Mouse (Mus musculus): Measurements from ENCODE around the gene Kpna2.

Kpna2 gene

DNA sequence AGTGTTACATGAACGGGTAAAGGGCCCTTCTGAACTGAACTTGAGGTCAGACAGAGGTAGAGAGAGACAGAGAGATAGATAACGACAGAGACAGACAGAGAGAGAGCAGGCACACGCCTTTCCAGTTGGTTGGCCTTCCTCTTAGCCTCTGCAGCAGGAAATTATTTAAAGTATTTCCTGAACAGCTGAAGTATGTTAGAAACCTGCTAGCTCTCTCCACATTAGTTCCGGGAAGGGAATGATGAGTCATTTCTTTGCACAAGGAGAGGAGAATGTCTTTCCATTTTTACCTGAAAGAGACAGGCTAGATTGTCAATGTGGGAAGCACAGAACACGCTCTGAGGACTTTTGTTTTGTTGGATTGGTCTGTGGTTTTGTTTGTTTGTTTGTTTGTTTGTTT lies 17.0 kb downstream of the Kpna2 start:
- DNase-seq (ENCODE audit: low read depth), result no peak

DNA sequence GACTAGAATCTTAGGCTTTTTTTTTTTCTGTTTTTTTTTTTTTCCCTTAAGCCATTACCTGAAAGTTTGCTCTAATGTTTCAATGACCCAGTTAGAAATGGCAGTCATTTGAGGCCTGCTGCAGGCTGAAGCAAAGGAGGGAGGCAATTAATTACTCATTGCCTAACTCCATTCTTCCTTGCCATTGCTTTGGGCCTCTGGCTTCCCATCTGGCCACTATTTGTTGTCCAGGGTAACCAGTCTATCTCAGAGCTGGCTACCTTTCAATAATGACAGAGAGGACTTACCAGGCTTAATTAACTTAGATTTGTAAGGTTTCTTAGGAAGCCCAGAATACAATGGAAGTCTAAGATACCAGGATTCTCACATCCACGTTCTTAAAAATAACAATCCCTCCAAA lies 17.6 kb downstream of the Kpna2 start:
- no peak for DNase-seq (ENCODE audit: low read depth)

DNA sequence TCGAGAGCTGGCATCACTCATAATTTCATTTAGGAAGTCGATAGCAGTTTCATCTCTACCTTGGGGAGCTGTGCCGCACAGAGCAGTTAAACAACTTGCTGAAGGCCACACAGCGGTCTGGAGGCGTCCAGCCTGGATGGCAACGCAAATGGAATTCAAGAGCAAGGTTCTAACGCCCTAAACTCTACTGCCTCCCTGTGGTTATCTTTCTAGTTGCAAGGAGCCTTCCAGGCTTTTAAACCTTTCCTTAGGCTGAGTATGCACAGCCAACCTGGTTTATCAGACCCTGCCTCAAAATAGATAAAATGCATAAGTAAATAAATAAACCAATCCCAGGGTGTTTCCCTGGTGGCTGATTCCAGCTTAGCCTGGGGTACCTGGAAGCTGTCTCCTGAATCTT lies 18.9 kb downstream of the Kpna2 start:
- DNase-seq (ENCODE audit: low read depth), result peak; percentile 62

DNA sequence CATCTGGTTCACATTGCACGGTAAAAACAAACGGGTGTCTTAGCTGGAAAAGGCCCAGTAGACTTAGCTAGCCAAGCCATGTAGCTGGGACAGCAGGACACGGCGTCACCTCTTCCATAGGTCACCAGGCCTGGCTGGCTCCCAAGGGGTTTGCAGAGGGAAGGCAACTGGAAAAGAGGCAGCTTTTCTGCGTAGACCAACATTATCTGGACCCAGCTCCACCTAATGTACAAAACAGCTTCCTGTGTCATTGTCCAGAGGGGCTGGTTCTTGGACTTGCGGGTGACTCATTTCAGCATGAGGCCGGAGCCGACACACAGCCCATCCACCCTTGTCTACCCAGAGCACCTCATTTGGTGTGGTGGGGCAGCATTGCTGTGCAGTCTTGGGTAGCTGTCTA lies 23.1 kb downstream of the Kpna2 start:
- no peak for DNase-seq (ENCODE audit: low read depth)

DNA sequence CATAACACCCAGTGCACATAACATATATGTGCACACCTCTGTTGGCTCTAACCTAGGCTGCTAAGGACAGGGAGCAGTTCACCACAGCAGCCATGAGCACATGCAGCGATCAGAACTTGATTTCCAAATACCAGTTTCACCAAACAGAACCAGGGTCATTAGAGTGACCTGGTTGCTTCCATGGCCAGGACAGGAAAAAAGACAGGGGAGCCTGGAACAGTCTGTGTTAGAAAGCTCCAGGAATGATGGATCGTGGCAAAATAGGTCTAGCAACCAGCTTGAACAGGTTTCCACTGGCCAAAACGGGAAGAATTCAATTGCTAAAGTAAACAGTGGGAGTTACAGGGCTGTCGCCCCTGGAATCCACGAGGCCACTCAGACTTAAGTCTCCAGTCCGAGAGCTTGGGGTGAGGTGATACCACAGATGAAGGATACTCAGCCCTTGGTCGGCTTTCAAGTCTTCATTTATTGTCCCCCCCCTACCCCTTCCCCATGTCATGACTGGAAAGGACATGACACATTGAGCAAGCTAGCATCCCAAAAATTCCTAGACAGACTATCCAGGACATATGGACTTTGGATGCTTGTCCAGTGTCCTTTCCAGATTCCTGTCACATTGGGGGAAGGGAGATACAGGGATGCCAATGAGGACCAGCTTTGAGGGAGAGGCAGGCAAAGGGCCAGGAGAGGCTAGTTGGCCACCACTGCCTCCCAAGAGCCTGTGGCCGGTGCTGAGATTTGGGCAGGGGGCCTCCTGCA lies 23.7 kb downstream of the Kpna2 start:
- no peak for DNase-seq (ENCODE audit: low read depth)

DNA sequence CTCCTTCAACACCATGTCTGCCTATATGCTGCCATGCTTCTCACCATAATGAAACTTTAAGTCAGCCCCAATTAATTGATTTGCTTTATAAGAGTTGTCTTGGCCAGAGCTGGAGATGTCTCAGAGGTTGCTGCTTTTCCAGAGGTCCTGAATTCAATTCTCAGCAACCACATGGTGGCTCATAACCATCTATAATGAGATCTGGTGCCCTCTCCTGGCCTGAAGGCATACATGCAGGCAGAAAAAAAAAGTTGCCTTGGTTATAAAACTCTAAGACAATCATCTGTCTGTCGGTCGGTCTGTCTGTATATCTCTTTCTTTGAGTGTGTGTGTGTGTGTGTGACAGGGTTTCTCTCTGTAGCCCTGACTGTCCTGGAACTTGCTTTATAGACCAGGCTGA lies 24.9 kb downstream of the Kpna2 start:
- DNase-seq (ENCODE audit: low read depth), result no peak

DNA sequence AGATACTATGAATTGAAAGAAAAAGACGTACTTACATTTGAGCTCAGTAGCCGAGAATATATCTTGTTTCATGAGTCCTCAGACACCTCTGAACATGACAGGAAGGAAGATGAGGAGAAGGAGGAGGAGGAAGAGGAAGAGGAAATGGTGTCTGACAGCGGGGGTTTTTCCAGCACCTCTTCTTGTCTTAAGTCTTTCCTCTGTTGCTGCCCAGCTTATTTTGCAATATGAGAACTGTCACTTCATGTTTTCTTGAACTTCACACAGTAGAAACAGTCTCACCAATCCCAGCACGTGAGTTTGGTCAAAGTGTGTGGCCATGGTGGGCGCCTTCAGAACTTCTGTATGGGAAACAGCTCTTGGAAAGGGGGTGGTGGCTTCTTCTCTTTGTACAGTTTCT lies 26.3 kb downstream of the Kpna2 start:
- DNase-seq (ENCODE audit: low read depth), result no peak

DNA sequence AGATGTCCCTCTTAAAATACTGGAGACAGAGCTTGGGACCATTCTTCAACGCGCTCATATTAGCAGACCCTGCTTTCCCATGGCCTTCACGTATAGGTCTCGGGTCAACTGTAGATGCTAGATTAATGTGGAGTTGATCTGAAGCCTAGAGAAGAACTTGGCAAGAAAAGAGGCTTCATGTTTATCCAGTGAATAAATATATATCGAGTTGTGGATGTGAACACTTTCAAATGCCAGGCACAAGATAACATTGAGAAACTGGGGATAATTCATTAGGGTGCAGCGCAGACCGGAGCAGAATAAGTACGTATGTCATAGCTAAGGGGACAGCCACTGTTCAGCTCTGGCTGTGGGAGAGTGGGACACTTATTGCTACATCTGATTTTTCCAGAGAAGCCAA lies 29.5 kb downstream of the Kpna2 start:
- DNase-seq (ENCODE audit: low read depth), result no peak

DNA sequence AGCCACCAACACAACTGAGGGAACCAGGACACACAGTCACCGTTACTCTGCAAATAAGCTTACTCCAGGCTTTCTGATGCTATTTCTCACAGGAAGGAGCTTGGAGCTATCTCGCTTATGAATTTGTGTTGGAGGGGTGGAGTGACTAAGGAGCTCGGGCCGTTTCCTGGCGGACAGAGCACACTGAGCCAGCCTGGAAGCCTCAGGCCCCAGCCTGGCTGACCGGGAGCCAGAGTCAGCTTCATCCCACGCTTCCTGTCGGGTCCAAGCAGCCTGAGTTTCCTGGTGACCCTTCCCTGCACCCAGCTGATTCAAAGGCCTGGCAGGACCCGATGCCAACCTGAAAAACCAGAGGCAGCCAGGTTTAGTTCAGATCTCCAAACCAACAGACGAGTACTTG lies 31.7 kb downstream of the Kpna2 start:
- DNase-seq (ENCODE audit: low read depth), result no peak

DNA sequence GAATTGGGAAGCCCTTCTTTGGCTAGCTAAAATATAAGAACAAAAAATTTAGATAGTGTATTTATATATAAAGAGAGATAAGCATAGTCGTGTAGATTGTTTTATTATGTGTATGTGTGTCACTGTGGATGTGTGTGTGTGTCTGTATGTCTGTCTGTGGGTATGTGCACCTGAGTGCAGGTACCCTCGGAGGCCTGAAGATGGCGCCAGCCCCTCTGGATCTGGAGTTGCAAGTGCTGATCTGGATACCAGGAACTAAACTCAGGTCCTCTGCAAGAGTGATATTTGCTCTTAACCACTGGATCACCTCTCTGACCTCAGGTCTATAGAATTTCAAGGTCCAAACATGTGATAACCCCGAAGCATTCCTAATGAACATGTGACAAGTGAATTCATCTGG lies 33.5 kb downstream of the Kpna2 start:
- DNase-seq (ENCODE audit: low read depth), result no peak

DNA sequence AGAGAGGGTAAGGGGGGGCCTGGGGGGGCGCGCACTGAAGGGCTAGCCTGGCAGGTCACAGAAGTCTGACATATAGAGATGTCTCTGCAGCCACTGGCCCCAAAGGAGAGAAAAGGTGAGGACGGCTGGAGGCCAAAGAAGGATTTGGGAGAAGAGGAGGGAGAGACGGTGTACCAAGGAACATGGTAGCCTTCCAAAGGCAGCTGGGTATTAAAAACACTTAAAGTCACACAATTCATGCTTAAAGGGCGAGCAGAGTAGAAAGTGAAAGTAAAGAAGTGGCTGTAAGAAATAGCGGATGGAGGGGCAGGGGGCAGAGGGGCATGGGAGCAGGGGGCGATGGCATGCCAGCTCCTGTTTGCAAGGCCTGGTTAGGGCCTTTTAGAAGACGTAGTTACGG lies 37.0 kb downstream of the Kpna2 start:
- no peak for DNase-seq (ENCODE audit: low read depth)

DNA sequence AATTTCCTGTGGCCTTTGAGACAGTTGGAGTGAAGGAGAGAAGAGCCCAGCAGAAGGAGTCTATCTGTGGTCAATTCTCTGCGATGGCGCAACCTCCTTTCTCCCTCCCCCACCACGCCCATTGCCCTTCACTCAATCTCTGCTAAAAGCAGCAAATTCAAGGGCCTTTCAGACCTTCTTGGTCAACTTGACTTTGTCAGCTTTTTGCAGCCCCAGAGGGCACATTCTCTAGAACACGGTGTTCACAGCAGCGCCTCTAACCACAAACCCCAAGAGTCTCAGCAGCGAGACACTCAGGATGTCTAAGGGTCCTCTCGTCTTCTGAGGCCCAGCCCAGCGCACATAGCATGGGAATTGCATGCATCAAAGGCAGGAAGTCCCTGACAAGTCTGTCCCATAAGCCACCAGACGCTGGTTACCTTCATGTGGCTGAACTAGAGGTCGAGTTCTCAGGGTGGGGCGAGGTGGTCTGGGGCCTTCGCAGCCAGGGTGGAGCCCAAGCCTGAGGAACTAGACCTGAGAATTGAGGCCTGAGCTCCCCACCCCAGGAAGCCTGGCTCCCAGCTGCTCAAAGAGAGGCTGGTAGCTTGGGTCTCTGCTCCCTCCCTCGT lies 37.8 kb downstream of the Kpna2 start:
- peak; percentile 53 for DNase-seq (ENCODE audit: low read depth)

DNA sequence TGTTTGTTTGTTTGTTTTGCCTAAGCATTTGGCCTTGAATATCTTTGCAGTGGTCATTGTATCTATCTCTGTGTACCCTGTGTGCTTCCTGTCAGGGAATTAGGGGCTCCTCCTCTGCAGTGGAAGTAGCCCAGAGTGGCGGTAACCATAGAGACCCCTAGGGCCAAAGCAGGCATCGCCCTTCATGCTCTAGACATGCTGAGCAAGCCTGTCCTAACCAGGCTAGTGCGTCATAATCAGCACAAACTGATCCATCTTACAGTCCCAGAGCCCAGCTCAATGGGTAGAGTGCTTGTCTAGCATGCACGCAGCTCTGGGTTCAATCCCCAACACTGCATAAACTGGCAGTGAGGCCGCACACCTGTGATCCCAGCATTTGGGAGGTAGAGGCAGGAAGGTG lies 40.2 kb downstream of the Kpna2 start:
- DNase-seq (ENCODE audit: low read depth), result no peak

DNA sequence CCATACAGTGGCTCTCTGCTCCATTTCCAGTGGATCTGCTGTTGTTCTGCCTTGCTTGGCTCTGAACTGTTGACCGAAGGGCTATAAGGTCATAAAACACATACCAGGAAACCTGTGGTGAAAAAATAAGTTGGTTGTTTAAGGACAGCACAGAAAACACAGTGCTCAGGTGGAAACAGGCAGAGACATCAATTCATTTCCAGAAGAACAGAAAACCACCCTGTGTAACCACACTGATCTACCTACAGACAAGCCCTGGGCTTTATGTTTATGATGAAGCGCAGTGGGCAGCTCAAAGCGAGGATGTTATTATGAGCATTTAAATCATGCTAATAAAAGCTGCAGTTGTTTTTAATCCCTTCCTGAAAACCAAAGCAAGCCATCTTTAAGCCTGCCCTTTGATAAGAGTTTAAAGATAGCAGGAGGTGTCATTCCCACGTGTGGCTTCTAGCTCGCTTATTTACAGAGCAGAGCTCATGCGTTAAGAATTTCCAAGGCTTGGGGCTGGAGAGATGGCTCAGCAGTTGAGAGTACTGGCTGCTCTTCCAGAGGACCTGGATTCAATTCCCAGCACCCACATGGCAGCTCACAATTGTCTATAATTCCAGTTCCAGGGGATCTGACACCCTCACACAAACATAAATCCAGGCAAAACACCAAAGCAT lies 40.8 kb downstream of the Kpna2 start:
- DNase-seq (ENCODE audit: low read depth), result no peak

DNA sequence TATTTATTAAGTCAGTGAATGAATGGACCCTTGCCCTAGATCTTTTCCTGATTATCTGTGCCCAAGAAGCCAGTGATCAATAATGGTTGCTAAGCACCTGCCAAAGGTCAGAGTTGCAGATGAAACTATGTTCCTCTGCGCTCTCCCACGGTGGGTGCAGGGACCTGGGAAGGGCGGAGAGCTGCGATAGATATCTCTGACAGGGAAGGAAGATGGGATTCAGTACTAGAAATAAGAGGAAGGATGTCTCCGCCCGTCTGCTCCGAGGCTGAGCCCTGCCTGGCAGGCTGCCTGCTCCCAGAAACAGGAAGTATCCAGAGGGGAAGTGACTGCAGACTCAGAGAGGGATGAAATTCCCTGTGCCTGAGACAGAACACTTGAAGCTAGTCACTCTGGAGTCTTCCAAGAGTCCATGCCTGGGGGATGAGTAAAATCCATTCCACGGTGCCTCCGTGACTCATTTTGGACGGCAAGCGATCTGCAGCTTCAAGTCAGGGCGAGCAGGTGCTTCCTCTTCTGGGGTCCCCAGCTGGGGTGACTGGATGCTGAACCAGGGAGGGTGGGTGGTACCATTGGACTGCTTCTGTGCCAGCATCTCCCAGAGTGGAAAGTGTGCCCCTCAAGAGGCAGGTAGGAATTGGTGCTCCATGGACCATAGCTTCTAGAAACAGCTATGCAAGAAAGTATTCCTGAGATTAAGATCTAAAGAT lies 41.9 kb downstream of the Kpna2 start:
- DNase-seq (ENCODE audit: low read depth), result no peak

DNA sequence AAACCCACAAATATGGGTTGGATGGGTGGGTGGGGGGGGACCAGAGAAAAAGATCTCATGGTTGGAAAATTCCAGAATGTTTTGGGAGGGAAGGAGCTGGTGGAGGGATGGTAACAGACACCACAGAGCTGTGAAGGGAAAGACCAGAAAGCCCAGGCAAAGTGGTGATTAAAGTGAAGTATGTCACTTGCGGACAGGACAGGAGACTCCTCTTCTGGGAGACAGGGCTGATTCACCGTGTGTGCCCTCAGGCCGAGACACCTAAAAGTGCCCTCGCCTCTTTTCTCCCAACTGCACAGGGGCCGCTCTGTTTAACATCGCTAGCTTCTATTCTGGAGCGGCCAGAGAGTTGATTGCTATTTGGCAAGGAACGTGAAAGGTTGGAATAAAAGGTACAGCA lies 44.8 kb downstream of the Kpna2 start:
- no peak for DNase-seq (ENCODE audit: low read depth)

DNA sequence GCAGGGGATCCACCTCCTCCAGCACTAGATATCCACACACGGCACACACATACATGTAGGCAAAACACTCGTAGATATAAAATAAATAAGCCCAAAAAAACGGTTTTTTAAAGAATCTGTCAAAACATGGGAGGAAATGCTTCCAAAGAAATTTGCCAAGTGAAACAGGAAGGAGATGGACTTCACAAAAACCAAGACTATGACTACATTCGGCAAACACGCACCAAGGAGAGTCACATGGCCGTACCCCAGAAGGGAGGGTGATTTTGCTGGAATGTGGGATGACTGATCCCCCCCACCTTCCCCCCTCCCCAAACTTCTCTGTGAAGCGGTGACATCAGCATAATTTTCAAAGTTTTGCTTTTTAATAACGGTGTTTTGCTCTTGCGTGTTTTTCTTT lies 45.2 kb downstream of the Kpna2 start:
- DNase-seq (ENCODE audit: low read depth), result no peak

Data from c-Kit-positive CD71-negative TER-119-negative erythroid progenitor cells, embryonic 14.5 days (primary cell).